Mouse (Mus musculus) myocyte (in vitro differentiated cells): ENCODE results near the gene Slc1a1. TPM values are rescaled to one million over a fixed set of nuclear protein-coding genes. Genes with fewer than 3 reads are reported as not detected.

Source experiments
- H3K27me3 ChIP-seq: one replicate; pipeline ENCODE4 v1.6.1; 2011; ENCODE audit not compliant: control insufficient read depth, insufficient read depth, insufficient read length
- H3K36me3 ChIP-seq: one replicate; pipeline ENCODE4 v1.6.1; 2011; ENCODE audit not compliant: control insufficient read depth, insufficient read depth
- H3K4me2 ChIP-seq: one replicate; pipeline ENCODE4 v1.6.1; 2011; ENCODE audit warnings: low read depth, control low read depth
- H3K4me3 ChIP-seq: one replicate; pipeline ENCODE4 v1.5.1; 2011; ENCODE audit warnings: mild to moderate bottlenecking, control low read depth, moderate library complexity
- H3K79me2 ChIP-seq: one replicate; pipeline ENCODE4 v1.6.1; 2011; ENCODE audit not compliant: control insufficient read depth, insufficient read depth
- H3ac ChIP-seq: one replicate; pipeline ENCODE4 v1.6.1; 2011; ENCODE audit not compliant: control insufficient read depth, insufficient read length
- CEBPB ChIP-seq: IDR thresholded peaks from 2 replicates; pipeline ENCODE4 v1.6.1; 2011; ENCODE audit warnings: mild to moderate bottlenecking, moderate library complexity; ENCODE audit not compliant: poor library complexity, insufficient read depth, severe bottlenecking
- E2F4 ChIP-seq: IDR thresholded peaks from one replicate; pipeline ENCODE4 v1.6.1; 2011; ENCODE audit warnings: mild to moderate bottlenecking, control low read depth, moderate library complexity; ENCODE audit not compliant: insufficient read depth
- MAX ChIP-seq: IDR thresholded peaks from one replicate; pipeline ENCODE4 v1.6.1; 2011; ENCODE audit warnings: low read depth, mild to moderate bottlenecking, control low read depth
- MYOD1 ChIP-seq, 3 experiments: IDR thresholded peaks; one replicate each; pipeline ENCODE4 v1.6.1; 2011; ENCODE audit warnings: control low read depth in 2 of 3, low read depth in 2 of 3, mild to moderate bottlenecking in 2 of 3, moderate library complexity in 1 of 3; ENCODE audit not compliant: insufficient read length in 2 of 3, control insufficient read depth in 1 of 3
- MYOG ChIP-seq, 3 experiments: IDR thresholded peaks; one replicate each; pipeline ENCODE4 v1.6.1; 2011; ENCODE audit warnings: control low read depth in 2 of 3, low read depth in 2 of 3, mild to moderate bottlenecking in 2 of 3; ENCODE audit not compliant: insufficient read length in 2 of 3, control insufficient read depth in 1 of 3, insufficient read depth in 1 of 3
- POLR2A ChIP-seq: IDR thresholded peaks from one replicate; pipeline ENCODE4 v1.6.1; 2011; ENCODE audit warnings: low read depth, mild to moderate bottlenecking, control low read depth, moderate library complexity; ENCODE audit not compliant: insufficient read length
- POLR2AphosphoS2 ChIP-seq: IDR thresholded peaks from one replicate; pipeline ENCODE4 v1.6.1; 2011; ENCODE audit warnings: low read depth, control low read depth; ENCODE audit not compliant: insufficient read length
- REST ChIP-seq: IDR thresholded peaks from one replicate; pipeline ENCODE4 v1.6.1; 2011; ENCODE audit warnings: mild to moderate bottlenecking, control low read depth, moderate library complexity; ENCODE audit not compliant: insufficient read depth, insufficient read length
- SRF ChIP-seq: IDR thresholded peaks from one replicate; pipeline ENCODE4 v1.6.1; 2011; ENCODE audit warnings: low read depth; ENCODE audit not compliant: control insufficient read depth, insufficient read length
- TCF12 ChIP-seq: IDR thresholded peaks from one replicate; pipeline ENCODE4 v1.6.1; 2011; ENCODE audit warnings: mild to moderate bottlenecking, control low read depth; ENCODE audit not compliant: poor library complexity, insufficient read depth, severe bottlenecking
- TCF3 ChIP-seq: IDR thresholded peaks from one replicate; pipeline ENCODE4 v1.6.1; 2011; ENCODE audit warnings: low read depth, control low read depth; ENCODE audit not compliant: insufficient read length
- USF1 ChIP-seq: IDR thresholded peaks from one replicate; pipeline ENCODE4 v1.6.1; 2011; ENCODE audit warnings: low read depth, mild to moderate bottlenecking, control low read depth, moderate library complexity
- polyA plus RNA-seq: library from polyadenylated mRNA; unstranded; fragments of >200 nt; fragmentation: generic; extraction: Trizol; gene quantifications from one replicate; pipeline ENCODE4 v1.2.1, GENCODE M21; 2012; ENCODE audit warnings: missing spikeins

The Slc1a1 gene
- polyA plus RNA-seq, 1 experiment = not detected

GRCm38 (mm10) chr19:28897497-28897896 lies 62.6 kb downstream of the Slc1a1 start:
- TF ChIP-seq REST = no peak
- TF ChIP-seq POLR2A = no peak
- TF ChIP-seq CEBPB = no peak
- TF ChIP-seq POLR2AphosphoS2 = no peak
- TF ChIP-seq TCF12 = no peak
- no peak for TF ChIP-seq MAX
- TF ChIP-seq TCF3 = no peak
- TF ChIP-seq MYOG (IDR thresholded peaks at IDR 0.05; ENCODE audit: control insufficient read depth in 1 of 3, insufficient read depth in 1 of 3, insufficient read length in 2 of 3, low read depth in 2 of 3) = no peak
- TF ChIP-seq USF1 = no peak
- TF ChIP-seq E2F4 = no peak
- TF ChIP-seq MYOD1 (IDR thresholded peaks at IDR 0.05; ENCODE audit: control insufficient read depth in 1 of 3, insufficient read length in 2 of 3, low read depth in 2 of 3) = no peak
- TF ChIP-seq SRF = no peak
- Histone ChIP-seq H3ac (no peak overlapping the region), H3K79me2 (no peaks in the 10 kb centered on the region), H3K27me3 (peaks cover 9% of the 10 kb centered on the region), H3K36me3 (no peaks in the 10 kb centered on the region), H3K4me3 (no peak overlapping the region), H3K4me2 (no peak overlapping the region)

- Histone ChIP-seq H3K36me3 (no peaks in the 10 kb centered on the region), H3ac (no peak overlapping the region), H3K4me3 (no peak overlapping the region), H3K79me2 (no peaks in the 10 kb centered on the region), H3K27me3 (peaks cover 9% of the 10 kb centered on the region), H3K4me2 (no peak overlapping the region)
- TF ChIP-seq POLR2AphosphoS2 (no peak), POLR2A (no peak), USF1 (no peak), MAX (no peak), MYOD1 (IDR thresholded peaks at IDR 0.05; ENCODE audit: control insufficient read depth in 1 of 3, insufficient read length in 2 of 3, low read depth in 2 of 3) (no peak), CEBPB (no peak), E2F4 (no peak), TCF12 (no peak), REST (no peak), SRF (no peak), MYOG (IDR thresholded peaks at IDR 0.05; ENCODE audit: control insufficient read depth in 1 of 3, insufficient read depth in 1 of 3, insufficient read length in 2 of 3, low read depth in 2 of 3) (no peak), TCF3 (no peak)
These were observed 65.9 kb downstream of the Slc1a1 start for GRCm38 (mm10) chr19:28900771-28901170.

GRCm38 (mm10) chr19:28902111-28902510 lies 67.3 kb downstream of the Slc1a1 start:
- Histone ChIP-seq H3K36me3 (no peaks in the 10 kb centered on the region), H3K79me2 (no peaks in the 10 kb centered on the region), H3ac (no peak overlapping the region), H3K27me3 (peaks cover 9% of the 10 kb centered on the region), H3K4me3 (no peak overlapping the region), H3K4me2 (no peak overlapping the region)
- TF ChIP-seq E2F4 = no peak
- TF ChIP-seq USF1 = no peak
- TF ChIP-seq POLR2A = no peak
- no peak for TF ChIP-seq MYOG (IDR thresholded peaks at IDR 0.05; ENCODE audit: control insufficient read depth in 1 of 3, insufficient read depth in 1 of 3, insufficient read length in 2 of 3, low read depth in 2 of 3)
- TF ChIP-seq REST = no peak

GRCm38 (mm10) chr19:28902806-28903205 lies 68.0 kb downstream of the Slc1a1 start:
- Histone ChIP-seq H3K79me2 (no peaks in the 10 kb centered on the region), H3K27me3 (peaks cover 9% of the 10 kb centered on the region), H3K36me3 (no peaks in the 10 kb centered on the region)

GRCm38 (mm10) chr19:28903536-28904119 lies 68.8 kb downstream of the Slc1a1 start:
- no peaks in the 10 kb centered on the region for H3K36me3 ChIP-seq
- H3ac ChIP-seq = no peak overlapping the region
- TF ChIP-seq POLR2A (no peak), TCF3 (no peak), USF1 (no peak), CEBPB (no peak)
- peaks cover 9% of the 10 kb centered on the region for H3K27me3 ChIP-seq
- H3K79me2 ChIP-seq = no peaks in the 10 kb centered on the region
- H3K4me2 ChIP-seq = no peak overlapping the region
- no peak overlapping the region for H3K4me3 ChIP-seq

More at GRCm38 (mm10) chr19:28902806-28903205, 68.0 kb downstream of the Slc1a1 start:
- no peak overlapping the region for H3K4me2 ChIP-seq
- TF ChIP-seq MAX (no peak), REST (no peak), E2F4 (no peak), POLR2AphosphoS2 (no peak), TCF3 (no peak), USF1 (no peak), MYOD1 (IDR thresholded peaks at IDR 0.05; ENCODE audit: control insufficient read depth in 1 of 3, insufficient read length in 2 of 3, low read depth in 2 of 3) (no peak), TCF12 (no peak), MYOG (IDR thresholded peaks at IDR 0.05; ENCODE audit: control insufficient read depth in 1 of 3, insufficient read depth in 1 of 3, insufficient read length in 2 of 3, low read depth in 2 of 3) (no peak)
- H3ac ChIP-seq = no peak overlapping the region
- no peak overlapping the region for H3K4me3 ChIP-seq
